Mouse (Mus musculus) stomach, postnatal 0 days (tissue): ENCODE measurements around the gene Slc45a3. TPM values are rescaled to one million over a fixed set of nuclear protein-coding genes. Genes with fewer than 3 reads are reported as not detected.

Experiments
- ATAC-seq: fragments of 200-750 bp; cut with Nextera tagmentation; 2 replicates; pipeline ENCODE4 v1.8.0; 2017; ENCODE audit not compliant: low FRiP score, low TSS enrichment
- DNase-seq: peaks from one replicate; pipeline ENCODE4 v3.0.0-alpha.2; 2016; ENCODE audit warnings: low spot score
- H3K27ac ChIP-seq: fragments of 300-500 bp; sonication (generic); replicated peaks from 2 replicates; pipeline ENCODE4 v1.5.1; 2014; ENCODE audit warnings: mild to moderate bottlenecking, control low read depth
- H3K27me3 ChIP-seq: fragments of 300-500 bp; sonication (generic); 2 replicates; pipeline ENCODE4 v1.6.1; 2014; ENCODE audit warnings: low read length; ENCODE audit not compliant: control insufficient read depth, insufficient read depth
- H3K36me3 ChIP-seq: fragments of 300-500 bp; sonication (generic); 2 replicates; pipeline ENCODE4 v1.6.1; 2014; ENCODE audit warnings: low read length, mixed read lengths; ENCODE audit not compliant: control insufficient read depth, insufficient read depth
- H3K4me1 ChIP-seq: fragments of 300-500 bp; sonication (generic); replicated peaks from 2 replicates; pipeline ENCODE4 v1.6.1; 2014; ENCODE audit warnings: antibody characterized with exemption; ENCODE audit not compliant: control insufficient read depth, insufficient read depth
- H3K4me2 ChIP-seq: fragments of 300-500 bp; sonication (generic); replicated peaks from 2 replicates; pipeline ENCODE4 v1.6.1; 2014; ENCODE audit warnings: low read depth, mild to moderate bottlenecking, control low read depth, moderate library complexity
- H3K4me3 ChIP-seq: fragments of 300-500 bp; sonication (generic); 2 replicates; pipeline ENCODE4 v1.5.1; 2014; ENCODE audit warnings: low read depth, low read length, control low read depth
- H3K9ac ChIP-seq: fragments of 300-500 bp; sonication (generic); 2 replicates; pipeline ENCODE4 v1.6.1; 2014; ENCODE audit warnings: mild to moderate bottlenecking, low read length, control low read depth, mixed read lengths
- H3K9me3 ChIP-seq: fragments of 300-500 bp; sonication (generic); 2 replicates; pipeline ENCODE4 v1.6.1; 2016; ENCODE audit warnings: low read length; ENCODE audit not compliant: control insufficient read depth
- CTCF ChIP-seq: IDR thresholded peaks from 2 replicates; pipeline ENCODE4 v1.5.1; 2016; ENCODE audit warnings: antibody characterized with exemption, low read depth, mild to moderate bottlenecking, moderate library complexity
- EP300 ChIP-seq: optimal IDR thresholded peaks from 2 replicates; pipeline ENCODE3; 2016; ENCODE audit warnings: antibody characterized with exemption
- WGBS: fragments of 180-500 bp; shearing (Covaris S2); extraction: QIAGEN DNeasy Blood & Tissue Kit; methylation state at CpG from one replicate; pipeline ENCODE4 v1.1.7; 2014; 5-methylcytosine and 5-hydroxymethylcytosine counted together
- polyA plus RNA-seq: library from polyadenylated mRNA; unstranded; fragments of >200 nt; fragmentation: Nextera tagmentation; extraction: Ambion mirVana; gene quantifications from 2 replicates; pipeline ENCODE4 v1.2.1, GENCODE M21; 2015

Slc45a3 gene
- polyA plus RNA-seq, 1 experiment from 2014 or later, result 18.4 TPM

DNA sequence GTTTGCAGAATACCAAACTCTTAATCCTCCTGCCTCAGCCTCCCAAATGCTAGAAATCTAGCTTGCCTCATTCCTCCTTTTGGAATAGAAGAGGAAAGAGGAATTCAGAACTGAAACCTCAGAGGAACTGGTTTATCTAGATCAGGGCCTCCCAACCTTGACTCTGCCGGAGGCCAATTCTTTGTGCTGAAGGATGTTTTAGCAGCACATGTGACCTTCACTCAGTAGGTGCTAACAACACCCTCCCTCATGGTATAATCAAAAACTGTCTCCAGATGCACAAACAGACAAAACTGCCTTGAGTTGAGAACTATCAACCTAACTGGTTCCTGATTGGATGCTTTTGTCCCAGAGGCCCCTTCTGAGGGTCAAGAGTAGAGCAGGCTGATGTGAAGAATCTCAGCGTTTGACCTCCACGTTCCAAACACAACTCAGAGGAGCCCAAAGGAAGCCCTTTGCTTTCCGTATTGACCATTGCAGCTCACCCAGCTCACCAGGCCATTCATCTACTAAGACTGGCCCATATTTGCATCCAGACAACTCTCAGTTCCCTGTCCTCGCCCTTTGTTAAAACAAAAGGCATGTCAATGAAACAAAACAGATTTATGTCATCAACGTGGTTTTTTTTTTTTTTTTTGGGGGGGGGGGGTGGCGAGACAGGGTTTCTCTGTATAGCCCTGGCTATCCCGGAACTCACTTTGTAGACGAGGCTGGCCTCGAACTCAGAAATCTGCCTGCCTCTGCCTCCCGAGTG lies 16.1 kb upstream of the Slc45a3 start:
- H3K9me3 ChIP-seq, result no peaks in the 10 kb centered on the region
- ATAC-seq (no peak), DNase-seq (peak; percentile 12)
- H3K36me3 ChIP-seq, result no peaks in the 10 kb centered on the region
- H3K27me3 ChIP-seq, result no peaks in the 10 kb centered on the region
- H3K4me2 ChIP-seq, result no peak overlapping the region
- no peak overlapping the region for H3K9ac ChIP-seq
- TF ChIP-seq CTCF, result no peak
- TF ChIP-seq EP300, result no peak
- 0 out of 2 replicates have a peak, but pooled peaks cover 2% of the 10 kb centered on the region for H3K4me1 ChIP-seq
- peak overlapping the region; percentile 65 for H3K27ac ChIP-seq
- whole genome bisulfite sequencing, result 72% methylated on average over 11 of the region's 11 CpGs
- H3K4me3 ChIP-seq, result no peak overlapping the region

DNA sequence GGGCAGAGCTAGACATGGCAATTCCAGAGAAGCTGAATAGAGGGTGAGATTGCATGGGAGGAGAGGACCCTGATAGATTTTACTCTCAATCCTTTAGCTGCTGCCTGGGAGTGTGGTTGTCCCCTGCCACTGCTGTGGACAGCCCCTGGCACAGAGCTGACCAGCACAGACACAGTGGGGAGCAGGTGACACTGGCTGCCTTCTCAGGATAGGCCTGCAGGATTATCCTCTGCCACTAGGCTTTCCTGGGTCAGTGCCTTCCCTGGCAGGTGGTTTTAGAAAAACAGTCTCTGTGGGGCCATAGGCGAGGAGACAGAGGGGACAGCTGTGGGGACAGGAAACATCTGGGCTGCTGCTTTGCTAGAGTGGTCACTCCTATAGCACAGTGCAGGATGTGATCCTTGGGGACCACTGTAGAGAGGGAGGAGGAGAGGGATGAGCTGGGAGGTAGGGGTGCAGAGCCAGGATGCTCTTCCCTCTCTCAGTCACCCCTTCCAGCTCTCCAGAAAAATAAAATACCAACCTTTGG lies 14.7 kb upstream of the Slc45a3 start:
- DNase-seq (peak; percentile 18), ATAC-seq (peak; percentile 41)
- no peak overlapping the region for H3K4me3 ChIP-seq
- no peak overlapping the region for H3K27ac ChIP-seq
- no peaks in the 10 kb centered on the region for H3K9me3 ChIP-seq
- H3K27me3 ChIP-seq, result no peaks in the 10 kb centered on the region
- no peak for TF ChIP-seq EP300
- peak; percentile 30; the same call in 1 of the 2 replicates for TF ChIP-seq CTCF
- H3K4me1 ChIP-seq, result 0 out of 2 replicates have a peak, but pooled peaks cover 2% of the 10 kb centered on the region
- H3K4me2 ChIP-seq, result no peak overlapping the region
- no peaks in the 10 kb centered on the region for H3K36me3 ChIP-seq
- WGBS, result 55% methylated on average over 1 of the region's 1 CpGs
- no peak overlapping the region for H3K9ac ChIP-seq

DNA sequence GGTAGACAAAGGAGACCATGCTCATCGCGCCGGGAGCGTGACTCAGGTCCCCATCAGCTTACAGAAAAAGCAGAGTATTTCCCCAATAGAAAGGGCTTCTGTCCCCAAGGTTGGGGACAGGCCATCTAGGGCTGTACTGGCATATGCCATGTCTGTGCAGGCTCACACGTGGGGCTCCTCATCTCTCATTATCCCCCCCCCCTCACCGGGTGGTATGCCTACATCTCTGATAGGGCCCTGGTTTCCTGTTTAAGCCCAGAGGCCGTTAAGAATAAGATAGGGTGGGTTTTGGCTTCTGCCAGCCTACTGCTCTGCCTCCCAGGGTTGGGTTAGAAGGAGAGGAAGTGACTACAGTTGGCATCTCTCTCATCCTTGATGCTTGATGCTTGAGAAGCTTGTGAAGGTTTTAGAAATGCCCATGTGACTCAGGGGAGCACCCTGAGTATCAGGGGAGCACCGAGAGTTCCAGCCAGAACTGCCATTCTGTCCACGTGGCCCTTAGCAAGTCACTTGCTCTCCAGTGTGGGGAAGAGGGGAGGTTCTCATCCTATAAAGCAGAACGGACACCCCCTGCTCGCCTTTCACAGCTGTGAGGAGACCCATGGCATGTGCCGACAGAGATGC lies 8.4 kb upstream of the Slc45a3 start:
- 82% methylated on average over 12 of the region's 12 CpGs for WGBS
- Histone ChIP-seq H3K27me3 (no peaks in the 10 kb centered on the region), H3K4me1 (no peaks in the 10 kb centered on the region), H3K4me2 (no peak overlapping the region), H3K27ac (no peak overlapping the region), H3K36me3 (no peaks in the 10 kb centered on the region), H3K4me3 (no peak overlapping the region), H3K9me3 (no peaks in the 10 kb centered on the region), H3K9ac (no peak overlapping the region)
- no peak for ATAC-seq
- DNase-seq, result no peak
- TF ChIP-seq EP300 (no peak), CTCF (no peak)

DNA sequence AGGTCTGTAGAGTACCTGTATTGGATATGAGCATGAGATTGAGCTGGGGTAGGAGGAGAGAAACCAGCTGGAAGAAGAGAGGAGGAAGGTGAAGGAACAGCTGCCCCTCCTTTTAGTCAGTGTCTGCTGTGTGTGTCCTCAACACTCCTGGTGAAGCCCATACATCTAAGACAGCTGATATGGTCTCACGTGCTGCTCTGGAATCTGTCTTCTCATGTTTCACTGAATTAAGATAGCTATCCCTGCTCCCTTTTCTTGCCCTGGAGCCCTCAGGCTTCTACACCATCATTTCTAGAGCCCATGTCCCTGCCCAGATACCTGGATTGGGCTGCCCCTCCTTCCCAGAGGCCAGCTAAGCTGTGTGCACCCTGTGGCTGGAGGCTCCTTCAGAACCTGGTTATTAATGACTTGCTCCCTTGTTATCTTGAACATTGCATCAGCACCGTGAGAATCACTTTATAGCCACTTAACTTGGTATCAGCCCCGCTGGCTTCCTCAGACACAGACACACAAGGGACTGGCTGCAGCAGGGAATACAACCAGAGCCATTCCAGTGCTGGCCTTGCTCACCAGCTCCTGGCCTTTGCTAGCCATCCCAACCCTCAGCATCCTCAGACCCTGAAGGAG lies 7.5 kb upstream of the Slc45a3 start:
- 39% methylated on average over 3 of the region's 3 CpGs for WGBS
- Histone ChIP-seq H3K4me1 (no peaks in the 10 kb centered on the region), H3K4me2 (no peak overlapping the region), H3K27me3 (no peaks in the 10 kb centered on the region), H3K27ac (no peak overlapping the region), H3K9me3 (no peaks in the 10 kb centered on the region), H3K9ac (no peak overlapping the region), H3K36me3 (no peaks in the 10 kb centered on the region), H3K4me3 (no peak overlapping the region)
- no peak for TF ChIP-seq CTCF
- TF ChIP-seq EP300, result no peak
- DNase-seq (no peak), ATAC-seq (no peak)

DNA sequence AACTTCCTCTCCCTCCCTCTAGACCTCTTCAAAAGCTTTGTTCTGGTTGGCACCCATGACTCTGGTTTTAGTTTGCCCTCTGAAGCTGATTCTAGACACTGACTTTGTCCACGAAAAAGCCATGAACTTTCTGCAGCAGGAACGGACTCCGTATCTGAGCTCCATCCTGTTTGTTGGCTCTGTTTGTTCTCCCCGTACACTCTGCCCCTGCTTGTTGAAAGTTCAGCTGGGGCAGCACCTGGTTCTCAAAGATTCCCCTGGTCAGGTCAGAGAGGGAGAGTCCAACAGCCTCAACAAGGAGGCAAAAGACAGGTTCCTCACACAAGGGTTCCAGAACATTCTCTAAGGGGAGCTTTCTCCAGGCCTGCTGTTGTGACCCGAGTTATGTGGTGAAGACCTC lies 5.4 kb upstream of the Slc45a3 start:
- Histone ChIP-seq H3K9me3 (no peaks in the 10 kb centered on the region), H3K4me3 (no peak overlapping the region), H3K9ac (no peak overlapping the region), H3K27me3 (no peaks in the 10 kb centered on the region), H3K4me1 (no peaks in the 10 kb centered on the region), H3K27ac (no peak overlapping the region), H3K36me3 (no peaks in the 10 kb centered on the region), H3K4me2 (no peak overlapping the region)
- ATAC-seq, result no peak
- no peak for TF ChIP-seq EP300
- no peak for TF ChIP-seq CTCF
- DNase-seq, result no peak
- WGBS, result 54% methylated on average over 5 of the region's 5 CpGs
